Mouse (Mus musculus) A20 (cell line): ENCODE results near the gene Sesn2.
"Not testable (repeated sequence)": the region's sequence is repeated elsewhere in the genome, so short reads cannot be mapped to it uniquely, and the experiment has no call there.

Experiments
- DNase-seq: peaks from one replicate; pipeline ENCODE4 v3.0.0-alpha.2; 2011; ENCODE audit warnings: low read depth, low spot score

Sesn2 gene

GRCm38 (mm10) chr4:132510352-132510798, at the start of gene Sesn2:
Gene Sesn2 (minus strand): TSS chr4:132510501.
- DNase-seq, result peak; percentile 99

DNA sequence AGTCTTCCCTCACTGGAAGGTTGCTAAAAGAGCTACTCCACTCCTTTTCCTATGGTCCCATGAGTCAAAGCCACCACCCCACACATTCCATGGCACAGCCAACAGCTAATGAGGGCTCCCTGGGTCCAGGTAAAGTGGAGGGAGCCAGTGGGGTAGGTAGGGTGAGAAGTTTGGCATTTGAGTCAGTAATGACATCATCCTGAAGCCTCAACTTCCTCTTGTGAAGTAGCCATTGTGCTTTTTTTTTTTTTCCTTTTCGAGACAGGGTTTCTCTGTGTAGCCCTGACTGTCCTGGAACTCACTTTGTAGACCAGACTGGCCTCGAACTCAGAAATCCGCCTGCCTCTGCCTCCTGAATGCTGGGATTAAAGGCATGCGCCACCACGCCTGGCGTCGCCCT, 45.2 kb upstream of the Sesn2 start:
- DNase-seq, result not testable (repeated sequence)

DNA sequence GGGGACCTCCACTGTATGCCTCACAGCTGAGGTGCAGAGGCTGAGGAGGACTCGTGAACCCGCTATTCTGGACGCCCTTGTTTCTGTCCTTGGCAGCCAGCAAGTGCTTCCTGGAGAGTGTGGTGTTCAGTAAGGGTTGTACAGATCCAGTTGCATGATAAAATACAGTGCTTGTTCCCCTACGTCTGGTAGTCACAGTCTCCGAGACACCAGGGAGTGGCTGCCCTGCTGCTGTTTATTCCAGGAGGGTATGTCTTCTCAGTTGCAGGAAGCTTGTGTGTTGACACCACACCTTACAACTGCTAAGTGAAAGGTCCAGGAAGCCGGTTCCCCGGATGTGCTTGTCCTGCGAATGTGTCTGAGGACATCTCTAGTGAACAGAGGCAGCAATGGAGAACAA, 44.4 kb upstream of the Sesn2 start:
- DNase-seq, result no peak

DNA sequence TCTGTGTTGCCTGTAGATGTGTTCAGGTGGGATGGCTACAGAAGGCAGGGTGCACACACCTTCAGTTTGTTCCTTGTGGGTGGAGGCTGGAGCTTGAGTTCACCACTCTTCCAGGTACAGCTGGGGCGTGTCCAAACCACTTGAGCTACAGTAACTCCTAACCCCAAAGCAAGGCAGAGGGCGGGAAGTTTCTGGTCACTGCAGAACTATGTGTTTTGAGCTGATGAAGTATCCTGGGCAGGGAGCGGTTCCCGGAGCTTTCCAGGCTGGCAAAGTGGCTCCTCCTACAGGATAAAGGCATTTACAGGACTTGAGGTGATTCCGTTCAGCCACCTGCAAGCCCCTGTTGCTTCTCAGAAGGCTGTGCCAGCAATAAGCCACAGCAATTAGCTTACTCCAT, 43.9 kb upstream of the Sesn2 start:
- DNase-seq, result no peak

- DNase-seq, result peak; percentile 74
Observed at GRCm38 (mm10) chr4:132545851-132546250, 35.5 kb upstream of the Sesn2 start.

DNA sequence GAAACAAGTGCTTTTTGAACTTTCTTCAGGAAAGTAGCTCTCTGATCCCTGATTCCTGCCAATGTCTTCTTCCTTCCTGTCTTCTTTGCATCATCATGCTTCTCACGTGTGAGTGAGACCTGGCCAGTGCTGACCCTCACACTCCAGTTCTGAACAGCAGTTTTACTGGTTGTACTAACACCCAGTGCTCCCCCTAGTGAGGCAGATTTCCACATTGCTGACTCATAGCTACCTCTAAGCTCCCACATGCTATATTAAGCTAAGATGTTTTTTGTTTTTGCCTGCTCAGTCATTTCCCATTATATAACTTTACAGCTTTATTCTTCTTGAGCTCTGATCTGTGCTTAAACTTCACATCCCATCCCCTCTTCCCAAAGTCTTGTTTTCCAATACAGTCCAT, 32.4 kb upstream of the Sesn2 start:
- DNase-seq, result no peak

DNA sequence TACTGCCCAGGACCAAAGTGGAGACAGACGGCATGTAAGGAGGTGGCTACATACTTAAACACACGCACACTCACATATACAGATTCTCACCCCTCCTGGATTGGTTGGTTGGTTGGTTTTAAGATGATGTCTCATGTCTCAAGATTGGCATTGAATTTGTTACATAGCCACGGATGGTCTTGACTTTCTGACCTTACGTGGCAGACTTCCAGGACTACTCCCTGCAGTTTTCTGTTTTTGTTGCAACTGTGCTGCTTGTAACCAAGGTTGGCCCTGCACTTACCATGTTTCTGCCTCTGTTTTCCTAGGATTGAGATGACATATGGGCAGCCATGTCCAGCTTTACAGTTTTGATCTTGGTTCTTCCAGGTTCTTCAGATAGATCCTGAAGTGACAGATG, 31.1 kb upstream of the Sesn2 start:
- no peak for DNase-seq

GRCm38 (mm10) chr4:132539481-132539880, 29.2 kb upstream of the Sesn2 start:
- no peak for DNase-seq

DNA sequence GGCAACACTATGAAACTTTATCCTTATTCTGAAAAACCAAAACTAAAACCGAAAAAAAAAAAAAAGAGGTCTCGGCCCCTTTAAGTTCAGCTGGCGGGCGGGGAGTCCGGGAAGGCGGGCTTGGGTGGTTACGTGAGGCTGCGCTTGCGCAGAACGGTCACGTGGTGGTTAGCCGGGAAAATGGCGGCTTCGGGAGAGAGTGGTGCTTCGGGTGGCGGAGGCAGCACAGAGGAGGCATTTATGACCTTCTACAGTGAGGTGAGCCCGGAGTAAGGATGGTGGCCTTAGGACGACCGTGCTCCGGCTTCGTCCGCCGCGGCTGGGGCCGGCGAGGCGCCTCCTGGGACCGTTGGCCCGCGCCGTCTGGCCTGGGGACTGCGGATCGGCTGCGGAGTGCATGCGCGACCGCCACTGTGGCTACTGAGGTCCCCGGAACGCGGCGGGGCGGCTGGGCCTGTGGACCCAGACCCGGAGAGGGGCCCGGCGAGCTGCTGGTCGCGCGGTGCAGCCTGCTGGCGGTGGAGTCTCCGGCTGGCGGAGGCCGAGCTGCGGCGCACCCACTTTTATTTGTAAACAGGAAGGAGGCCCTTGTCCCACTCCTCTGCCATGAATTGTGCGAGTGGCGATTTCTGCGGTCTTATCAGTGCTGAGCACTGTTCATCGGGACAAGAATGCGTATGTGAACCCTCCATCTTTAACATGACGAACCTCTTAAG, 25.3 kb upstream of the Sesn2 start, which contains the start of gene Dnajc8:
Dnajc8 (plus strand) TSS at position 145 of the 716 bp plus-strand sequence.
- DNase-seq, result peak; percentile 95

- DNase-seq, result peak; percentile 97
Observed at GRCm38 (mm10) chr4:132532981-132533916, 22.9 kb upstream of the Sesn2 start, which contains the start of gene Atpif1. Gene Atpif1 (minus strand): TSS chr4:132533659.

DNA sequence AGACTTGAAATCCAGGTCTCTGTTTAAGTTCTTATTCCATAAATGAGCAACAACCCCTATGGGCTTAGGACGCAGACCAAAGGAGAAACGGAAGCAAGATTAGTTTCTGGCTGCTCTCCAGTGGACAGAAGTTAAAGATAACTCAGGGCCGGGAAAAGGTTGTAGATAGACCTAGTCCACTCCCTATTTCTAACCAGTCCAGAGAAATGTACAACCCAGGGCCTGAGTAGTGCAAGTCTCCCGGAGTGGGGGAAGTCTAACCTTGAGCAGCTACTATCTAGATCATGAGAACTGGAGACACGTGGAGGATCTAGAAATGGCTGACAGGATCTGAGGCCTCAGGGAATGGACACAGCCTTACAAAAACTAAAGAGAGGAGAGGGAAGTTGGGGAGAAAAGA, 22.2 kb upstream of the Sesn2 start:
- DNase-seq, result no peak

- DNase-seq, result no peak
Observed at GRCm38 (mm10) chr4:132530033-132530804, 19.9 kb upstream of the Sesn2 start.

GRCm38 (mm10) chr4:132529344-132529743, 19.0 kb upstream of the Sesn2 start:
- peak; percentile 52 for DNase-seq

- DNase-seq, result no peak
Observed at GRCm38 (mm10) chr4:132527917-132528522, 17.7 kb upstream of the Sesn2 start.

DNA sequence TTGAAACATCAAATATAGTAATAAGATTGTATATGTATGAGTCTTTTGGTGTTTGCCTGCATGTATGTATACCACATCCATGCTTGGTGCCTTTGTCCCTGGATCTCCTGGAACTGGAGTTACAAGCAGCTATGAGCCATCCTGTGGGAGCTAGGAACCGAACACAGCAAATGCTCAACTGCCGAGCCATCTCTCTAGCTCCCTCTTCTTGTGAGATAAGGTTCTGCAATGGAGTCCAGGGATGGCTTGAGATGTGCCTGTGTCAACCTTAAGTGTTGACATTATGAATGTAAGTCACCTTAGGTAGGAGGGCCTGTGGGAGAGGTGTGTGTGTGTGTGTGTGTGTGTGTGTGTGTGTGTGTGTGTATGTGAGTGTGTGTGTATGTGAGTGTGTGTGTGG, 16.4 kb upstream of the Sesn2 start:
- DNase-seq, result peak; percentile 59

DNA sequence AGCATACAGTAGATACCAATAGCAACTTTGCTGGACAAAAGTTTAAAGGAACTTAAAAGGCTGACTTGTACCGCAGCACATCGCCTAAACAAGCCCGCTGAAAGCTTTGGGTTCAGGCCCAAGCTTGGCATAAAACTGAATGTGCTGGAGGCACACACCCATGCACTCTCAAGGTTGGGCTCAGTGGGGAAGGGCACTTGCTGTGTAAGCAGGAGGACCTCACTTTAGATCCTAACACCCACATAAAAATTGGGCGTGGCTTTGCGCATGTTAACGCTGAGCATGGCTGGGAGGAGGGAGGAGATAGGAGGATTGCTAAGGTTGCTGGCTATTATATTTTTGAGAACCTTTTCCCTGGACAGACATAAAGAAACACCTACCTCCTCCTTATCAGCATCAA, 14.5 kb upstream of the Sesn2 start:
- no peak for DNase-seq

GRCm38 (mm10) chr4:132524321-132524741, 14.0 kb upstream of the Sesn2 start:
- no peak for DNase-seq

GRCm38 (mm10) chr4:132519188-132519587, 8.9 kb upstream of the Sesn2 start:
- DNase-seq, result no peak

- no peak for DNase-seq
Observed at GRCm38 (mm10) chr4:132518066-132518465, 7.8 kb upstream of the Sesn2 start.

- DNase-seq, result peak; percentile 98
Observed at GRCm38 (mm10) chr4:132515369-132516155, 5.3 kb upstream of the Sesn2 start.
